Mouse (Mus musculus) C2C12 (cell line): ENCODE measurements at regions not wholly inside any gene's neighbourhood (a gene's known extent, or its start where the extent isn't known, plus 50 kb on each side); places are given as distances from the start of the nearest gene placed in this dataset.

Experiments
- H3K27me3 ChIP-seq: one replicate; pipeline ENCODE4 v1.6.1; 2011; ENCODE audit not compliant: control insufficient read depth, insufficient read depth, insufficient read length
- H3K36me3 ChIP-seq: one replicate; pipeline ENCODE4 v1.6.1; 2011; ENCODE audit not compliant: control insufficient read depth, insufficient read depth
- H3K4me3 ChIP-seq: one replicate; pipeline ENCODE4 v1.5.1; 2011; ENCODE audit warnings: mild to moderate bottlenecking, control low read depth; ENCODE audit not compliant: poor library complexity, insufficient read depth, severe bottlenecking
- H3K79me2 ChIP-seq: one replicate; pipeline ENCODE4 v1.6.1; 2011; ENCODE audit not compliant: control insufficient read depth, insufficient read depth
- H3K79me3 ChIP-seq: one replicate; pipeline ENCODE4 v1.6.1; 2011; ENCODE audit warnings: low read depth, control low read depth
- H3ac ChIP-seq: one replicate; pipeline ENCODE3; 2011; ENCODE audit warnings: low read depth; ENCODE audit not compliant: control insufficient read depth, insufficient read length
- CEBPB ChIP-seq: IDR thresholded peaks from one replicate; pipeline ENCODE4 v1.6.1; 2011; ENCODE audit warnings: low read depth, mild to moderate bottlenecking, control low read depth, moderate library complexity
- CTCF ChIP-seq: IDR thresholded peaks from one replicate; pipeline ENCODE4 v1.5.1; 2011; ENCODE audit not compliant: control insufficient read depth, insufficient read depth, insufficient read length
- FOSL1 ChIP-seq: IDR thresholded peaks from one replicate; pipeline ENCODE4 v1.8.0; 2011; ENCODE audit warnings: mild to moderate bottlenecking, low read length; ENCODE audit not compliant: poor library complexity, insufficient read depth, severe bottlenecking
- MAX ChIP-seq: IDR thresholded peaks from one replicate; pipeline ENCODE4 v1.6.1; 2011; ENCODE audit warnings: mild to moderate bottlenecking, control low read depth
- MYOD1 ChIP-seq: IDR thresholded peaks from one replicate; pipeline ENCODE4 v1.6.1; 2011; ENCODE audit warnings: low read depth; ENCODE audit not compliant: control insufficient read depth, insufficient read length
- MYOG ChIP-seq: IDR thresholded peaks from one replicate; pipeline ENCODE4 v1.6.1; 2011; ENCODE audit not compliant: control insufficient read depth, insufficient read length; ENCODE audit errors: extremely low read depth
- USF1 ChIP-seq: IDR thresholded peaks from one replicate; pipeline ENCODE4 v1.6.1; 2011; ENCODE audit warnings: low read depth, mild to moderate bottlenecking, control low read depth, moderate library complexity

- Histone ChIP-seq H3K79me2 (no peaks in the 10 kb centered on the region), H3K27me3 (no peaks in the 10 kb centered on the region), H3K4me3 (no peak overlapping the region), H3K36me3 (no peaks in the 10 kb centered on the region), H3ac (no peak overlapping the region), H3K79me3 (no peaks in the 10 kb centered on the region)
- TF ChIP-seq CTCF, result no peak
- no peak for TF ChIP-seq USF1
- no peak for TF ChIP-seq MAX
- TF ChIP-seq CEBPB, result no peak
- no peak for TF ChIP-seq MYOD1
- no peak for TF ChIP-seq MYOG
- TF ChIP-seq FOSL1, result no peak
Observed at GRCm38 (mm10) chr13:101824962-101825361, 56.9 kb upstream of the Pik3r1 start.

- TF ChIP-seq MAX, result no peak
- TF ChIP-seq MYOG, result no peak
- TF ChIP-seq CTCF, result no peak
- TF ChIP-seq USF1, result no peak
- TF ChIP-seq CEBPB, result no peak
- no peak for TF ChIP-seq FOSL1
- TF ChIP-seq MYOD1, result no peak
- Histone ChIP-seq H3K79me2 (no peaks in the 10 kb centered on the region), H3K79me3 (no peaks in the 10 kb centered on the region)
Observed at GRCm38 (mm10) chr13:101831872-101832629, 64.0 kb upstream of the Pik3r1 start.

GRCm38 (mm10) chr13:101834546-101834945, 66.5 kb upstream of the Pik3r1 start:
- Histone ChIP-seq H3K4me3 (no peak overlapping the region), H3K79me3 (no peaks in the 10 kb centered on the region), H3K36me3 (no peaks in the 10 kb centered on the region), H3K79me2 (no peaks in the 10 kb centered on the region), H3ac (no peak overlapping the region), H3K27me3 (no peaks in the 10 kb centered on the region)
- TF ChIP-seq CTCF (no peak), MYOG (no peak), MAX (no peak), CEBPB (no peak), MYOD1 (no peak), FOSL1 (no peak), USF1 (no peak)

More at GRCm38 (mm10) chr13:101831872-101832629, 64.0 kb upstream of the Pik3r1 start:
- Histone ChIP-seq H3ac (no peak overlapping the region), H3K36me3 (no peaks in the 10 kb centered on the region), H3K4me3 (no peak overlapping the region), H3K27me3 (no peaks in the 10 kb centered on the region)

GRCm38 (mm10) chr13:101836992-101837391, 69.0 kb upstream of the Pik3r1 start:
- TF ChIP-seq CTCF, result no peak
- no peak for TF ChIP-seq MAX
- no peak for TF ChIP-seq CEBPB
- TF ChIP-seq USF1, result no peak
- TF ChIP-seq FOSL1, result no peak
- TF ChIP-seq MYOD1, result no peak
- TF ChIP-seq MYOG, result no peak
- Histone ChIP-seq H3K79me3 (no peaks in the 10 kb centered on the region), H3ac (no peak overlapping the region), H3K36me3 (no peaks in the 10 kb centered on the region), H3K27me3 (no peaks in the 10 kb centered on the region), H3K4me3 (no peak overlapping the region), H3K79me2 (no peaks in the 10 kb centered on the region)

- no peaks in the 10 kb centered on the region for H3K36me3 ChIP-seq
- no peaks in the 10 kb centered on the region for H3K79me2 ChIP-seq
- H3K79me3 ChIP-seq, result no peaks in the 10 kb centered on the region
- no peak overlapping the region for H3K4me3 ChIP-seq
- TF ChIP-seq MYOG (no peak), CEBPB (no peak), FOSL1 (no peak), USF1 (no peak), MAX (no peak), MYOD1 (no peak), CTCF (no peak)
- no peaks in the 10 kb centered on the region for H3K27me3 ChIP-seq
- H3ac ChIP-seq, result no peak overlapping the region
Observed at GRCm38 (mm10) chr13:101844461-101845440, 76.7 kb upstream of the Pik3r1 start.

- Histone ChIP-seq H3K79me3 (no peaks in the 10 kb centered on the region), H3K4me3 (no peak overlapping the region), H3K79me2 (no peaks in the 10 kb centered on the region), H3K36me3 (no peaks in the 10 kb centered on the region), H3K27me3 (no peaks in the 10 kb centered on the region), H3ac (no peak overlapping the region)
- TF ChIP-seq MAX (no peak), CEBPB (no peak), MYOD1 (no peak), FOSL1 (no peak), MYOG (no peak), CTCF (no peak), USF1 (no peak)
Observed at GRCm38 (mm10) chr13:101846016-101846415, 78.0 kb upstream of the Pik3r1 start.
